Mouse (Mus musculus) stomach, postnatal 0 days (tissue): ENCODE measurements around the gene Atoh1.

Experiments used
- CTCF ChIP-seq: IDR thresholded peaks from 2 replicates; pipeline ENCODE4 v1.5.1; 2016; ENCODE audit warnings: antibody characterized with exemption, low read depth, mild to moderate bottlenecking, moderate library complexity
- EP300 ChIP-seq: optimal IDR thresholded peaks from 2 replicates; pipeline ENCODE3; 2016; ENCODE audit warnings: antibody characterized with exemption

DNA sequence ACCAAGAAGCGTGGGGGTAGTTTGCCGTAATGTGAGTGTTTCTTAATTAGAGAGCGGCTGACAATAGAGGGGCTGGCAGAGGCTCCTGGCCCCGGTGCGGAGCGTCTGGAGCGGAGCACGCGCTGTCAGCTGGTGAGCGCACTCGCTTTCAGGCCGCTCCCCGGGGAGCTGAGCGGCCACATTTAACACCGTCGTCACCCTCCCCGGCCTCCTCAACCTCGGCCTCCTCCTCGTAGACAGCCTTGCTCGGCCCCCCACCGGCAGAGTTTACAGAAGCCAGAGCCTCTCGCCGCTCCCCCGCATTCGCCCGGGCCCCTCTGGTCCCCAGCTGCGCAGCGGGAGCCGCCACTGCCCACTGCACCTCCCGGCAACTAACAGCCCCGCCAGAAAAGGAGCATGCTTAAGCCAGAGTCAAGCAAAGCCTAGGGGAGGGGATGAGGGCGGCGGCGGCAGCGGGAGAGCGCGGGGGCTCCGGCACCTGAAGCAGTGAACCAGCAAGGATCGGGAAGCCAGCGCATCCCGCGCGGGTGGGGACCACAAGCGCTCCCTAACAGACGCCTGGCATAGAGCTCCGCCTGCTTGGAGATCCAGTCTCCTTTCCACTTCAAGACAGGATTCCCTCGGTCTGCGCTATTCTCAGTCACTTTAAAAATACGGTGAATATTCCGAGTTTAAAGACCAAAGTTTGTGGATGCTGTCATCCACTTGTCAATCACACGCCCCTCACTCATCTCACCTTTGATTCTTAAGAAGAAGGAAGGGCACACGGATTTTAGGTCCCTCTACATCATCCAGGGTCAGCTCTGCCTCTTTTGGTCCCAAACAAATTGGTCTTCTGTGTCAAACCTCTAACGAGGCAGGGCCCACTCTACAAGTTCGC is 5.8 kb downstream of the Atoh1 start:
- TF ChIP-seq CTCF: no peak
- no peak for TF ChIP-seq EP300
